Mouse (Mus musculus) limb, embryonic 15.5 days (tissue): ENCODE results near the gene Adat1. TPM values are rescaled to one million over a fixed set of nuclear protein-coding genes. Genes with fewer than 3 reads are reported as not detected.
A peak's percentile ranks its signal among the peaks of the same experiment; 100 is the strongest.
"Not testable (repeated sequence)": the region's sequence is repeated elsewhere in the genome, so short reads cannot be mapped to it uniquely, and the experiment has no call there.

Experiments
- ATAC-seq: fragments of 200-750 bp; cut with Nextera tagmentation; 2 replicates; pipeline ENCODE4 v1.8.0; 2017; ENCODE audit warnings: low read depth, moderate TSS enrichment; ENCODE audit not compliant: insufficient number of reproducible peaks, low FRiP score, low TSS enrichment
- H3K27ac ChIP-seq: fragments of 300-500 bp; sonication (generic); 2 replicates; pipeline ENCODE4 v1.5.1; 2015; ENCODE audit warnings: moderate library complexity, mild to moderate bottlenecking, inconsistent platforms
- H3K27me3 ChIP-seq: fragments of 300-500 bp; sonication (generic); 2 replicates; pipeline ENCODE4 v1.6.1; 2015; ENCODE audit warnings: inconsistent platforms
- H3K36me3 ChIP-seq: fragments of 300-500 bp; sonication (generic); 2 replicates; pipeline ENCODE4 v1.6.1; 2015; ENCODE audit warnings: inconsistent platforms
- H3K4me1 ChIP-seq: fragments of 300-500 bp; sonication (generic); 2 replicates; pipeline ENCODE4 v1.6.1; 2015; ENCODE audit warnings: inconsistent platforms
- H3K4me2 ChIP-seq: fragments of 300-500 bp; sonication (generic); 2 replicates; pipeline ENCODE4 v1.6.1; 2015; ENCODE audit warnings: mild to moderate bottlenecking, inconsistent platforms
- H3K4me3 ChIP-seq: fragments of 300-500 bp; sonication (generic); 2 replicates; pipeline ENCODE4 v1.5.1; 2015; ENCODE audit warnings: mild to moderate bottlenecking, inconsistent platforms
- H3K9ac ChIP-seq: fragments of 300-500 bp; sonication (generic); 2 replicates; pipeline ENCODE4 v1.6.1; 2015; ENCODE audit warnings: inconsistent platforms
- H3K9me3 ChIP-seq: fragments of 300-500 bp; sonication (generic); 2 replicates; pipeline ENCODE4 v1.6.1; 2016; ENCODE audit warnings: inconsistent platforms
- WGBS: fragments of 180-500 bp; shearing (Covaris S2); methylation state at CpG from one replicate; pipeline ENCODE4 v1.1.7; 2015; 5-methylcytosine and 5-hydroxymethylcytosine counted together
- polyA plus RNA-seq: library from polyadenylated mRNA; unstranded; fragments of >200 nt; fragmentation: Nextera tagmentation; extraction: Ambion mirVana; gene quantifications from 2 replicates; pipeline ENCODE4 v1.2.1, GENCODE M21; 2015

Adat1 gene
- polyA plus RNA-seq, 1 experiment from 2014 or later: 8.1 TPM

DNA sequence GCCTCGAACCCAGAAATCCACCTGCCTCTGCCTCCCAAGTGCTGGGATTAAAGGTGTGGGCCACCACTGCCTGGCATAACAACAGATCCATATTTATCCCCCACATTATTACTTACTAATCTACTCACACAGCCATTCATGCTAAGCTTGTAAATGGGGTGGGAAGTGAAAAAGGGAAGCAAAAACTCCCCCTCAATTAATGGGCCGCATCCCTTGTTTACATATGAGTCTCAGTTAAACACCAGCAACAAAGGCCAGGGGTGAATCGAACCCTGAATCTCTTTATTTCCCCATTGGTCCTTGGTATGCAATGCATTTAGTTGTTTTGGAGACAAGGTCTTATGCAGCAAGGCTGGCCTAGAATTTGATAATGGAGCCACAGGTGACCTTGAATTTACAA lies 41.3 kb downstream of the Adat1 start:
- no peak overlapping the region for H3K9ac ChIP-seq
- H3K27me3 ChIP-seq: no peaks in the 10 kb centered on the region
- H3K4me3 ChIP-seq: no peak overlapping the region
- peaks cover 73% of the 10 kb centered on the region for H3K36me3 ChIP-seq
- ATAC-seq: no peak
- no peak overlapping the region for H3K27ac ChIP-seq
- WGBS: 92% methylated on average over 3 of the region's 3 CpGs
- no peaks in the 10 kb centered on the region for H3K9me3 ChIP-seq
- no peak overlapping the region for H3K4me2 ChIP-seq
- H3K4me1 ChIP-seq: no peaks in the 10 kb centered on the region

GRCm38 (mm10) chr8:111947954-111948353 lies 44.1 kb downstream of the Adat1 start:
- Histone ChIP-seq H3K27ac (no peak overlapping the region), H3K9me3 (no peaks in the 10 kb centered on the region), H3K4me3 (no peak overlapping the region), H3K36me3 (peaks cover 73% of the 10 kb centered on the region), H3K4me1 (no peaks in the 10 kb centered on the region), H3K9ac (no peak overlapping the region), H3K27me3 (no peaks in the 10 kb centered on the region), H3K4me2 (no peak overlapping the region)
- 90% methylated on average over 8 of the region's 8 CpGs for WGBS
- no peak for ATAC-seq

DNA sequence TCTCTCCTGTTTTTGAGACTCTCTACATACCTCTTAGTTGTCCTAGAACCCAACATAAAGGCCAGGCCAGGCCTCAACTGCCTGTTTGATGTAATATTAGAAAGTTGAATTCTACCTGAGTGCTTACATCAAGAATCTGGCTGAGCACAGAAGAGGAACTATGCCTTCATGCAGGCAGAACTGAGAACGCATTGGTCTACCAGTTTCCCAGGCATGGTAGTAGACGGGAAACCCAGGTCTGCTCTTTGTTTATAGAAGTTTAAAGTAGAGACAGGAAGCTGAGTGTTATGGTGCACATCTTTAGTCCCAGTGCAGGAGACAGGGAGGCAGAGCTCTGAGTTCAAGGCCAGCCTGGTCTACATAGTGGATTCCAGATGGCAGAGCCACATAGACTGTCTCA lies 45.0 kb downstream of the Adat1 start:
- Histone ChIP-seq H3K4me1 (0 out of 2 replicates have a peak, but pooled peaks cover 1% of the 10 kb centered on the region), H3K9me3 (no peaks in the 10 kb centered on the region), H3K27me3 (no peaks in the 10 kb centered on the region), H3K27ac (no peak overlapping the region), H3K4me2 (no peak overlapping the region), H3K36me3 (peaks cover 75% of the 10 kb centered on the region), H3K4me3 (no peak overlapping the region), H3K9ac (no peak overlapping the region)
- no peak for ATAC-seq
- 94% methylated on average over 2 of the region's 2 CpGs for WGBS

DNA sequence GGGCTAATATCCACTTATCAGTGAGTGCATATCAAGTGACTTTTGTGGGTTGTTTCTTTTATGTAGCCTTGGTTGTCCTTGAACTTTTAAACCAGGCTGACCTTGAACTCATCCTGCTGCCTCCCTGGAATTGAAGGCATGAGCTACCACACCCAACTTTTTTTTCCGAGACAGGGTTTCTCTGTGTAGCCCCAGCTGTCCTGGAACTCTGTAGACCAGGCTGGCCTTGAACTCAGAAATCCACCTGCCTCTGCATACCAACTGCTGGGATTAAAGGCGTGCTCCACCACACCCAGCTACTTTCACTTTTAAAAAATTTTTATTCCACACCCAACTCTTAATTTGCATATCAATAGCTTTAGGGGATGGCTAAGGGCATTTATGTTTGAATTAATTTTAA lies 48.6 kb downstream of the Adat1 start:
- Histone ChIP-seq H3K27me3 (no peaks in the 10 kb centered on the region), H3K4me2 (no peak overlapping the region), H3K4me1 (peaks cover 20% of the 10 kb centered on the region), H3K4me3 (no peak overlapping the region), H3K27ac (no peak overlapping the region), H3K36me3 (peaks cover 56% of the 10 kb centered on the region), H3K9me3 (no peaks in the 10 kb centered on the region), H3K9ac (no peak overlapping the region)
- WGBS: 78% methylated on average over 2 of the region's 2 CpGs
- no peak for ATAC-seq

GRCm38 (mm10) chr8:111941101-111941454 lies 51.0 kb downstream of the Adat1 start:
- Histone ChIP-seq H3K4me1 (peaks cover 20% of the 10 kb centered on the region), H3K4me3 (peak overlapping the region; percentile 83), H3K9ac (peak overlapping the region; percentile 66), H3K27me3 (no peaks in the 10 kb centered on the region), H3K27ac (peak overlapping the region; percentile 63), H3K36me3 (peaks cover 34% of the 10 kb centered on the region), H3K9me3 (no peaks in the 10 kb centered on the region), H3K4me2 (peak overlapping the region; percentile 91)
- ATAC-seq: no peak
- WGBS: under 1% methylated on average over 23 of the region's 23 CpGs

- H3K27ac ChIP-seq: peak within 1 kb of the TSS; percentile 76
- WGBS: under 1% methylated on average over 64 of the region's 65 CpGs
- H3K36me3 ChIP-seq: peaks cover 28% of the 10 kb centered on the region
- peak; percentile 94 for ATAC-seq
- peak within 1 kb of the TSS; percentile 66 for H3K9ac ChIP-seq
- peak within 1 kb of the TSS; percentile 83 for H3K4me3 ChIP-seq
- peaks cover 20% of the 10 kb centered on the region for H3K4me1 ChIP-seq
- no peaks in the 10 kb centered on the region for H3K9me3 ChIP-seq
- H3K4me2 ChIP-seq: peak within 1 kb of the TSS; percentile 91
- H3K27me3 ChIP-seq: no peaks in the 10 kb centered on the region
Observed at GRCm38 (mm10) chr8:111940171-111941100, 51.7 kb downstream of the Adat1 start, which contains the start of gene Gabarapl2. Gabarapl2 (plus strand) TSS chr8:111940703.

GRCm38 (mm10) chr8:111939516-111940142 lies 52.5 kb downstream of the Adat1 start:
- WGBS: 8% methylated on average over 10 of the region's 10 CpGs

GRCm38 (mm10) chr8:111938076-111938985 lies 53.8 kb downstream of the Adat1 start:
- not testable (repeated sequence) for H3K4me3 ChIP-seq, ATAC-seq, H3K9me3 ChIP-seq, H3K36me3 ChIP-seq, H3K9ac ChIP-seq, H3K4me2 ChIP-seq, H3K27me3 ChIP-seq, H3K27ac ChIP-seq
- WGBS: 85% methylated on average over 9 of the region's 9 CpGs
- H3K4me1 ChIP-seq: peaks cover 21% of the 10 kb centered on the region

More at GRCm38 (mm10) chr8:111939516-111940142, 52.5 kb downstream of the Adat1 start:
- peaks cover 23% of the 10 kb centered on the region for H3K36me3 ChIP-seq
- peak overlapping the region; percentile 91 for H3K4me2 ChIP-seq
- peaks cover 20% of the 10 kb centered on the region for H3K4me1 ChIP-seq
- peak overlapping the region; percentile 83 for H3K4me3 ChIP-seq
- H3K9ac ChIP-seq: peak overlapping the region; percentile 31; the same call in 1 of the 2 replicates
- 0 out of 2 replicates have a peak, but pooled peaks have one; percentile 38 for ATAC-seq
- no peaks in the 10 kb centered on the region for H3K27me3 ChIP-seq
- peak overlapping the region; percentile 76; the same call in 1 of the 2 replicates for H3K27ac ChIP-seq
- H3K9me3 ChIP-seq: no peaks in the 10 kb centered on the region

GRCm38 (mm10) chr8:111937184-111937583 lies 54.9 kb downstream of the Adat1 start:
- 57% methylated on average over 3 of the region's 3 CpGs for WGBS
- no peak for ATAC-seq

DNA sequence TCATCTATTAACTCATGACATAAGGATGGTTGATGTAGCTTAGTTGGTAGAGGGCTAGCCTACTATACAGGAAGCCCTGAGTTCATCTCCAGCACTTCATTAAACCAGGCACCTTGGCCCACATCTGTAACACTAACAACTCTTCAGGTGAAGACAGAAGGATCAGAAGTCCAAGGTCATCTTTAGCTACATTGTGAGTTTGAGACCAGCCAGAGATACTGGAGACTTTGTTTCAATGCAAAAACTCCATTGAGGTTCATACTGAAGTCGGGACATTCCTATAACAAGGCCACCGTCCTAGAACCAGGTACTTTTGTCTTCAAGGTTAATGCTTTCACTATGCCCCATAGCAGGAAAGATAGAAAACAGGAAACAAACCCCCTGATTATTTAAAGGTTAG lies 57.9 kb downstream of the Adat1 start:
- Histone ChIP-seq H3K9me3 (no peaks in the 10 kb centered on the region), H3K4me2 (peak overlapping the region; percentile 97; the same call in 1 of the 2 replicates), H3K27ac (no peak overlapping the region), H3K4me3 (no peak overlapping the region), H3K27me3 (no peaks in the 10 kb centered on the region), H3K9ac (no peak overlapping the region), H3K36me3 (no peaks in the 10 kb centered on the region), H3K4me1 (peaks cover 14% of the 10 kb centered on the region)
- no peak for ATAC-seq
- 87% methylated on average over 2 of the region's 2 CpGs for WGBS

More at GRCm38 (mm10) chr8:111937184-111937583, 54.9 kb downstream of the Adat1 start:
- no peak overlapping the region for H3K9ac ChIP-seq
- no peak overlapping the region for H3K4me2 ChIP-seq
- peaks cover 32% of the 10 kb centered on the region for H3K4me1 ChIP-seq
- no peak overlapping the region for H3K4me3 ChIP-seq
- no peak overlapping the region for H3K27ac ChIP-seq
- H3K9me3 ChIP-seq: no peaks in the 10 kb centered on the region
- H3K27me3 ChIP-seq: no peaks in the 10 kb centered on the region
- 0 out of 2 replicates have a peak, but pooled peaks cover 2% of the 10 kb centered on the region for H3K36me3 ChIP-seq

- no peaks in the 10 kb centered on the region for H3K36me3 ChIP-seq
- H3K27me3 ChIP-seq: no peaks in the 10 kb centered on the region
- peak within 1 kb of the TSS; percentile 97 for H3K4me2 ChIP-seq
- peak within 1 kb of the TSS; percentile 73 for H3K4me3 ChIP-seq
- ATAC-seq: peak; percentile 98
- H3K4me1 ChIP-seq: peaks cover 14% of the 10 kb centered on the region
- peak within 1 kb of the TSS; percentile 69 for H3K9ac ChIP-seq
- H3K27ac ChIP-seq: peak within 1 kb of the TSS; percentile 70
- under 1% methylated on average over 53 of the region's 53 CpGs for WGBS
- no peaks in the 10 kb centered on the region for H3K9me3 ChIP-seq
Observed at GRCm38 (mm10) chr8:111933348-111934076, 58.6 kb downstream of the Adat1 start, which contains the start of gene Tmem231. Tmem231 (minus strand) TSS chr8:111933881.
